Mouse (Mus musculus) large intestine, adult 2 months (tissue): ENCODE data around the gene Suclg2. TPM values are rescaled to one million over a fixed set of nuclear protein-coding genes. Genes with fewer than 3 reads are reported as not detected.

ENCODE experiments used
- DNase-seq: peaks from one replicate; pipeline ENCODE4 v3.0.0-alpha.2; 2012; ENCODE audit warnings: low read depth, low spot score
- WGBS: fragments of 180-500 bp; shearing (Covaris S2); methylation state at CpG from one replicate; pipeline ENCODE4 v1.1.7; 2018; 5-methylcytosine and 5-hydroxymethylcytosine counted together
- polyA plus RNA-seq: library from polyadenylated mRNA; depleted of rRNA; stranded (reverse); fragments of >200 nt; gene quantifications from 2 replicates; pipeline ENCODE4 v1.2.3, GENCODE M21; 2012

Suclg2 gene
- polyA plus RNA-seq, 1 experiment: 30.6 TPM

GRCm38 (mm10) chr6:95579792-95580191 lies 138.8 kb downstream of the Suclg2 start:
- 47% methylated on average over 4 of the region's 4 CpGs for WGBS
- DNase-seq: no peak

GRCm38 (mm10) chr6:95575531-95575930 lies 143.1 kb downstream of the Suclg2 start:
- WGBS: 53% methylated on average over 4 of the region's 4 CpGs
- no peak for DNase-seq

GRCm38 (mm10) chr6:95574867-95575266 lies 143.7 kb downstream of the Suclg2 start:
- 89% methylated on average over 3 of the region's 3 CpGs for WGBS
- no peak for DNase-seq

- WGBS: 79% methylated on average over 4 of the region's 4 CpGs
- no peak for DNase-seq
Observed at GRCm38 (mm10) chr6:95574389-95574788, 144.2 kb downstream of the Suclg2 start.

GRCm38 (mm10) chr6:95573035-95573759 lies 145.4 kb downstream of the Suclg2 start:
- DNase-seq: no peak
- WGBS: 89% methylated on average over 3 of the region's 3 CpGs

- 86% methylated on average over 3 of the region's 3 CpGs for WGBS
- no peak for DNase-seq
Observed at GRCm38 (mm10) chr6:95571620-95572019, 147.0 kb downstream of the Suclg2 start.

GRCm38 (mm10) chr6:95563355-95564009 lies 155.1 kb downstream of the Suclg2 start:
- 82% methylated on average over 2 of the region's 2 CpGs for WGBS
- DNase-seq: no peak

- no peak for DNase-seq
- 90% methylated on average over 6 of the region's 6 CpGs for WGBS
Observed at GRCm38 (mm10) chr6:95556320-95556719, 162.3 kb downstream of the Suclg2 start.

- DNase-seq: no peak
- WGBS: 70% methylated on average over 6 of the region's 6 CpGs
Observed at GRCm38 (mm10) chr6:95552339-95552950, 166.2 kb downstream of the Suclg2 start.

GRCm38 (mm10) chr6:95551000-95551399 lies 167.6 kb downstream of the Suclg2 start:
- no peak for DNase-seq
- WGBS: 92% methylated on average over 4 of the region's 4 CpGs

- 85% methylated on average over 7 of the region's 7 CpGs for WGBS
- DNase-seq: no peak
Observed at GRCm38 (mm10) chr6:95546189-95546832, 172.3 kb downstream of the Suclg2 start.

- no peak for DNase-seq
Observed at GRCm38 (mm10) chr6:95545714-95546113, 172.9 kb downstream of the Suclg2 start.

- DNase-seq: no peak
- 86% methylated on average over 3 of the region's 3 CpGs for WGBS
Observed at GRCm38 (mm10) chr6:95545296-95545695, 173.3 kb downstream of the Suclg2 start.

- WGBS: 81% methylated on average over 3 of the region's 3 CpGs
Observed at GRCm38 (mm10) chr6:95535191-95535590, 183.4 kb downstream of the Suclg2 start.

GRCm38 (mm10) chr6:95519846-95520245 lies 198.8 kb downstream of the Suclg2 start:
- WGBS: 22% methylated on average over 2 of the region's 2 CpGs
- DNase-seq: no peak

More at GRCm38 (mm10) chr6:95535191-95535590, 183.4 kb downstream of the Suclg2 start:
- no peak for DNase-seq

- no peak for DNase-seq
- WGBS: 81% methylated on average over 2 of the region's 2 CpGs
Observed at GRCm38 (mm10) chr6:95518406-95518805, 200.2 kb downstream of the Suclg2 start.

- DNase-seq: no peak
- 85% methylated on average over 5 of the region's 5 CpGs for WGBS
Observed at GRCm38 (mm10) chr6:95515721-95516120, 202.9 kb downstream of the Suclg2 start.

GRCm38 (mm10) chr6:95514726-95515125 lies 203.9 kb downstream of the Suclg2 start:
- WGBS: 90% methylated on average over 10 of the region's 10 CpGs
- no peak for DNase-seq

- WGBS: 94% methylated on average over 1 of the region's 1 CpGs
- no peak for DNase-seq
Observed at GRCm38 (mm10) chr6:95511689-95512088, 206.9 kb downstream of the Suclg2 start.

GRCm38 (mm10) chr6:95500771-95501170 lies 217.8 kb downstream of the Suclg2 start:
- WGBS: 63% methylated on average over 5 of the region's 5 CpGs
- DNase-seq: no peak
